Mouse (Mus musculus) limb, embryonic 10.5 days (tissue): ENCODE measurements around the gene Trim29. TPM values are rescaled to one million over a fixed set of nuclear protein-coding genes. Genes with fewer than 3 reads are reported as not detected.

Experiments
- DNase-seq: peaks from one replicate; pipeline ENCODE4 v3.0.0-alpha.2; 2017; ENCODE audit warnings: low spot score
- H3K27ac ChIP-seq: fragments of 300-500 bp; sonication (generic); 2 replicates; pipeline ENCODE4 v1.5.1; 2016; ENCODE audit warnings: mild to moderate bottlenecking
- H3K27me3 ChIP-seq: fragments of 300-500 bp; sonication (generic); 2 replicates; pipeline ENCODE4 v1.6.1; 2016; ENCODE audit warnings: low read depth, mild to moderate bottlenecking; ENCODE audit not compliant: poor library complexity, severe bottlenecking
- H3K36me3 ChIP-seq: fragments of 300-500 bp; sonication (generic); 2 replicates; pipeline ENCODE4 v1.6.1; 2016; ENCODE audit warnings: mild to moderate bottlenecking, moderate library complexity
- H3K4me1 ChIP-seq: fragments of 300-500 bp; sonication (generic); 2 replicates; pipeline ENCODE4 v1.6.1; 2016
- H3K4me3 ChIP-seq: fragments of 300-500 bp; sonication (generic); 2 replicates; pipeline ENCODE4 v1.5.1; 2016; ENCODE audit warnings: mild to moderate bottlenecking, moderate library complexity
- H3K9me3 ChIP-seq: fragments of 300-500 bp; sonication (generic); replicated peaks from 2 replicates; pipeline ENCODE4 v1.6.1; 2016; ENCODE audit warnings: mild to moderate bottlenecking
- WGBS: fragments of 180-500 bp; shearing (Covaris S2); methylation state at CpG from one replicate; pipeline ENCODE4 v1.1.7; 2016; 5-methylcytosine and 5-hydroxymethylcytosine counted together
- polyA plus RNA-seq: library from polyadenylated mRNA; unstranded; fragments of >200 nt; fragmentation: Nextera tagmentation; extraction: Ambion mirVana; gene quantifications from 2 replicates; pipeline ENCODE4 v1.2.1, GENCODE M21; 2016

Gene Trim29
- polyA plus RNA-seq, 1 experiment from 2014 or later, result 5.8 TPM

DNA sequence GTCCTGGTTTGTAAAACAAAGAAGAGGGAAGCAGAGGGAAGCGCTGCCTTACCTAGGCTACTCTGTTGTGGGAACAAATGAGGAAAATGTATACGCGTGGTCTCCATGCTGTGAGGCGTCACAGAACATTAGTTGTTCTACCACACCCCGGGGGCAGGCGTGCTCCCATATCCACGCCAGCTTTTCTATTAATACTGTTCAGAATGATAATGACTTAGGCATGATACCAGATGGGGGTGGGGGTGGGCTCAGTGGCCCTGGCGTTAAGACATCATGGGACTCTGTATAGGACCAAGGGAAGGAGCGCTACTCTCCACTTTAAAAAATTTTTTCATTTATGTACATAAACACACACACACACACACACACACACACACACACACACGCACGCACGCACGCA, 40.4 kb downstream of the Trim29 start:
- no peaks in the 10 kb centered on the region for H3K36me3 ChIP-seq
- peaks cover 30% of the 10 kb centered on the region; the same call in 1 of the 2 replicates for H3K27me3 ChIP-seq
- no peaks in the 10 kb centered on the region for H3K9me3 ChIP-seq
- WGBS, result 73% methylated on average over 13 of the region's 13 CpGs
- H3K27ac ChIP-seq, result no peak overlapping the region
- DNase-seq, result no peak
- H3K4me1 ChIP-seq, result peaks cover 11% of the 10 kb centered on the region
- H3K4me3 ChIP-seq, result no peak overlapping the region

DNA sequence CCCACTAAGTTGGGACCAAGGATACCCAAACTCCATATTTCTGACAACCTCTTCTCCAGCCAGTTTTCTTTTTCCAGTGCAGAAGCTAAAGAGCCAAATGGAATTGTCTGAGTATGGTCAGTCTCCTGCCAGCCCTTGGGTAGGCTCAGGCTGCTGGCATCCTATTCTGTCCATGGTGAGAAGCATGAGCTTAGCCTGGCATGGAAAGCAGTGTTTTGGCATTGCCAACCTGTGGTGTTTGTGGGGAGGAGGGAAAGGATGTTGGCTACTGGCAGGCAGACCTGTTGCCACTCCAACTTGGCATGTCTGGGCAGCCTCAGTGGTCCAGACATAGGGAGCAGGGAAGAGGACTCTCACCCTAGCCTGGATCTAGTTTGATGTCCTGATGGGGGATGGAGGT, 46.4 kb downstream of the Trim29 start:
- Histone ChIP-seq H3K4me3 (no peak overlapping the region), H3K9me3 (no peaks in the 10 kb centered on the region), H3K36me3 (no peaks in the 10 kb centered on the region), H3K27ac (no peak overlapping the region), H3K4me1 (0 out of 2 replicates have a peak, but pooled peaks cover 4% of the 10 kb centered on the region), H3K27me3 (peaks cover 5% of the 10 kb centered on the region; the same call in 1 of the 2 replicates)
- DNase-seq, result no peak

- Histone ChIP-seq H3K27ac (no peak overlapping the region), H3K36me3 (no peaks in the 10 kb centered on the region), H3K9me3 (no peaks in the 10 kb centered on the region), H3K4me1 (0 out of 2 replicates have a peak, but pooled peaks cover 4% of the 10 kb centered on the region), H3K4me3 (no peak overlapping the region), H3K27me3 (peaks cover 5% of the 10 kb centered on the region; the same call in 1 of the 2 replicates)
- WGBS, result 69% methylated on average over 15 of the region's 15 CpGs
- DNase-seq, result no peak
Observed at GRCm38 (mm10) chr9:43358591-43359323, 48.1 kb downstream of the Trim29 start.

GRCm38 (mm10) chr9:43368781-43369180, 58.1 kb downstream of the Trim29 start:
- no peak overlapping the region for H3K4me3 ChIP-seq
- no peaks in the 10 kb centered on the region for H3K9me3 ChIP-seq
- no peak overlapping the region for H3K27ac ChIP-seq
- DNase-seq, result no peak
- WGBS, result 86% methylated on average over 3 of the region's 3 CpGs
- H3K27me3 ChIP-seq, result no peaks in the 10 kb centered on the region
- H3K4me1 ChIP-seq, result no peaks in the 10 kb centered on the region
- no peaks in the 10 kb centered on the region for H3K36me3 ChIP-seq

DNA sequence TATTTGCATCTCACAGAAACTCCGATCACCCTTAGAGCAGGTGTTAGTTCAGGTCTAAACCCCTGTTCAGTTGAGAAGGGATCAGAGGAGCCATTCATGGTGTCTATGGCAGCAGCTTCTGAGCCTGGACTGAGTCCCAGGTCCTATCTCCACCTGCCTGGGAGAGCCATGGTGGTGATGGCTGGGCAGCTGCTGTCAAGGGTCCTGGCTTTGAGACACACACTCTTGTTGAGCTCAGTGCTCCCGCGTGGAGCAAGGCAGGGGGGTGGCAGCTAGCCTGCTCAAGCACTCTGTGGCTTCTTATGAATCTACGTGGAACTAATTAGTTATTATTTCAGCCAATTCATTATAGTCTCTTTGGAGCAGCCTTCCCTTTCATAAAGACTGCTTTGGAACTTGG, 73.2 kb downstream of the Trim29 start:
- DNase-seq, result no peak
- H3K4me3 ChIP-seq, result no peak overlapping the region
- no peaks in the 10 kb centered on the region for H3K36me3 ChIP-seq
- H3K27me3 ChIP-seq, result no peaks in the 10 kb centered on the region
- H3K9me3 ChIP-seq, result no peaks in the 10 kb centered on the region
- H3K4me1 ChIP-seq, result no peaks in the 10 kb centered on the region
- 87% methylated on average over 4 of the region's 4 CpGs for WGBS
- no peak overlapping the region for H3K27ac ChIP-seq

GRCm38 (mm10) chr9:43384400-43384799, 73.8 kb downstream of the Trim29 start:
- H3K4me1 ChIP-seq, result no peaks in the 10 kb centered on the region
- no peaks in the 10 kb centered on the region for H3K36me3 ChIP-seq
- H3K4me3 ChIP-seq, result no peak overlapping the region
- no peak for DNase-seq
- no peaks in the 10 kb centered on the region for H3K27me3 ChIP-seq
- no peak overlapping the region for H3K27ac ChIP-seq
- 85% methylated on average over 3 of the region's 3 CpGs for WGBS
- no peaks in the 10 kb centered on the region for H3K9me3 ChIP-seq

Other genes with a start within 250 kb of the Trim29 start
- gene Arhgef12, start 203.6 kb upstream of the Trim29 start, polyA plus RNA-seq, result 9.0 and 9.3 TPM in 2 replicates
- gene Tmem136, start 194.3 kb upstream of the Trim29 start, polyA plus RNA-seq, result 8.9 and 9.9 TPM in 2 replicates
- 0.08 TPM in 1 of 2 replicates, not detected in the other for gene Pou2f3, start 100.5 kb upstream of the Trim29 start, polyA plus RNA-seq
- 68.6 and 87.4 TPM in 2 replicates for gene Oaf, start 70.9 kb upstream of the Trim29 start, polyA plus RNA-seq